Mouse (Mus musculus) ES-CJ7 (cell line): Measurements from ENCODE around the gene Gnb2.

Source experiments
- DNase-seq: peaks from one replicate; pipeline ENCODE4 v3.0.0; 2011; ENCODE audit warnings: low read depth, low spot score

The Gnb2 gene

GRCm38 (mm10) chr5:137519691-137520550 is 13.4 kb downstream of the Gnb2 start:
- DNase-seq: no peak

DNA sequence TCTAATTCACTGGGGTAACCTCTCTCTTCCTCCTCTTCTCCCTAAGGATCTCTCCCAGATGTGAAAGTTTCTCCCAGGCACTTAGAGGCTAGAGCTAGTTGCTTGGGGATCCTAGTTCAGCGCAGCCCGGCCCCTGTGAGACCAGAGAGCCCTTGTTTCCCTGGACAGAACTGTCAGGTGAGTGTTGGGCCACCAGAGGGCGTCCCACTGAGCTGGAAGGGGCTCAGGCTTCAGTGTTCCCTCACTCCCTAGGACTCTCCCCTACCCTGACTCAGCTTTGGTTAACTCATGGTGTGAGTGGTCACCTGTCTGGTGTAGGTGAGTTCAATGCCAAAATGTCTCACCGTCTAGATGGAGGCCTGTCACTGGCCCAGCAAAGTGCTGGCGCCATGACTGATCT is 14.9 kb downstream of the Gnb2 start, which contains the start of gene Gigyf1:
Gene Gigyf1, plus strand, starts transcription at position 113 of the 400 bp plus-strand sequence.
- peak; percentile 65 for DNase-seq

- no peak for DNase-seq
Measured at GRCm38 (mm10) chr5:137514811-137515210, 18.5 kb downstream of the Gnb2 start.

- no peak for DNase-seq
Measured at GRCm38 (mm10) chr5:137513951-137514721, 19.2 kb downstream of the Gnb2 start.

DNA sequence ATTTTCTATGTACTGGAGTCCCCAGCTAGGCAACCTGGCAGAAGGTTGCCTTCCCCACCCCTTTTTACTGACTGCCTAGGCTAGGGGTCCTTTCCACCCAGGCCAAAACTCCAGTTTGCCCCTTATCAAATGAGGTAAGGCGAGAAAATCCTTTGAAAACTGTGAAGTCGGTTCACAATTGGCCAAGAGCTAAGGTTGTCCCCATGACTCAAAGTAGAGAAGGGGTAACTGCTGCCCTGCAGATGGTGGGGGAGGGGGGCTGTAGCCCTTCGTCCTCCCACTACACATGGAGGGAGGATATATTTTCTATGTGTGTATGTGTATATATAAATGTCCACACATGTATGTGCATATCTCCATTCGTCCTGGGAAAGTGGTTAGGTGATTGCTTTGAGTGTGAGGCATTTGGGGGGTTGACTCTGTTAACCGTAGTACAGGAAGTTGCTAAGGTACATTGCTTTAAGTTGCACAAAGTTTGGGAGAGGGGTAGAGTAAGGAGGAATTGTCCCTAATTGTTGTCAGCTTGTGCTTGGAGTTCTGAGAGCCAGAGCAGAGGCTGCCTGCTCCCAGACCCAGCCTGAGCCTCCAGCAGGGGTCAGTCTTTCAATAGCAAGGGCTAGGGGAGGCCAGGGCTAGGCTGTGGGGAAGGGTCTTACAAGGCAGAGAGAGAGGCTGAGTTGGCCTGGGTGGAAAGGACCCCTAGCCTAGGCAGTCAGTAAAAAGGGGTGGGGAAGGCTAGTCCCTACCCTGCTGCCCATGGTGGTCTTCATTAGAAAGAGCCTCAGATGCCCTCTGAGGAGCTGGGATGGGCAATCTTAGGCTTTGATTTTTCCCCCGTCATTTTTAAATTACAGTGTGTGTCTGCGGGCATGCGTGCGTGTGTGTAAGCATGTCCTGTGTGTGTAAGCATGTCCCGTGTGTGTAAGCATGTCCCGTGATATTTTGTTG is 20.2 kb downstream of the Gnb2 start:
- peak; percentile 48 for DNase-seq

- no peak for DNase-seq
Measured at GRCm38 (mm10) chr5:137511706-137512105, 21.6 kb downstream of the Gnb2 start.

DNA sequence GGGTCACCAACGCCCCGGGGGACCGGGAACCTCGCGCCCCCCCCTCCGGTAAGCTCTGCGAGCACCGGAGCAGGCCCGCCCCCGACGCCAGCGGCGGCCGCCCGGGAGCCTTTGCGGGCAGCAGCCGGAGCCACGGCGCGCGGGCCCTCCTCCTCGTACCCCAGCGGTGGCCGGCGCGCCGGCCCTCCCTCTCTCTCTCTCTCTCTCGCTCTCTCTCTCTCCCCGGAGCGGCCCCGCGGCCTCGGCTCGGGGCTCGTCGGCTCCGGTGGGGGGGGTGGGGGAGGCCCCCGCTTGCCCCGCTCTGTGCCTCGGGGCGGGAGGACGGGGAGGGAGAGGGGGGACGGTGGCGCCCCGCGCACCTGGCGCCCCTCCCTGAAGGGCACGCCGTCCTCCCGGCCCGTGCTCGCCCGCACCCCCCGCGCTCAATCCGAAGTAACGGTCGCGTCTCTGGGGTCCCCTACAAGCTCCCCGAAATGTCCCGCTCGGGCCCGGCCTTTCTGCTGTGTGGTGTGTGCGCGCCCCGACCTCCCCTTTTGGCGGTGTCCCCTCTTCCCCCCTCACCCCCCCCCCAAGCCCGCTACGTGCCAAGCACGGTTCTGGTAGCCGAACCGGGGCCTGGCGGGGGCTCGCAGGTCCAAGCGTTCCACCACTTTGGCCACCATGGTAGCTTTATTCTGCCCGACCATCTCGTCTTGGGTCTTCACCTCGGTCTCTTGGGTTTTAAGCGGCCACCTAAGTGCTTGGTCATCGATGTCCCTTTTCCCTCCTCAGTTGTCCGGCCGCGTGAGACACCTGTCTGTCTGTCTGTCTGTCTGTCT is 22.5 kb downstream of the Gnb2 start:
- no peak for DNase-seq

DNA sequence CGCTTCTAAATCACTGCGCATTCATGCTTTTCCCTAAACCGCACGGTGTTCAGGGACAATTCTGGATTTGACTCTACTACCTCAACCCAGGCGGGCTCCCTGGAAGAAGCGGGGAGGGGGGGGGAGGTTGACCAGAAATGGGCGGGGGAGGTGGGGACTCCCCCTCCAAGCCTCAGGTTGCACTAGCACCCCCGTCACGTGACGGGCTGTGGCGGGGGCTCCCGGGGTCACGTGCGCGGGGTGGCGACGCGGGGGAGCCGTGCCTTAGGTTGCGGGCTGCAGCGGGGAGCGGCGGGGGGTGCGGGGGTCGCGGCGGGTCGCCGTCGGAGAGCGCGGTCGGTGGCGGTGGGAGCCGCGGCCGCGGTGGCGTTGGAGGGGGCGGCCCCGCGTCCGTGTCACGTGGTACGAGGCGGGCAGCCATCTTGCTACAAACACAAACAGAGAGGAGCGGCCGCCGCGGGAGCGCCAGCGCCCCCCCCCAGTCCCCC is 23.3 kb downstream of the Gnb2 start:
- DNase-seq: peak; percentile 55

GRCm38 (mm10) chr5:137504041-137504440 is 29.3 kb downstream of the Gnb2 start:
- peak; percentile 41 for DNase-seq

DNA sequence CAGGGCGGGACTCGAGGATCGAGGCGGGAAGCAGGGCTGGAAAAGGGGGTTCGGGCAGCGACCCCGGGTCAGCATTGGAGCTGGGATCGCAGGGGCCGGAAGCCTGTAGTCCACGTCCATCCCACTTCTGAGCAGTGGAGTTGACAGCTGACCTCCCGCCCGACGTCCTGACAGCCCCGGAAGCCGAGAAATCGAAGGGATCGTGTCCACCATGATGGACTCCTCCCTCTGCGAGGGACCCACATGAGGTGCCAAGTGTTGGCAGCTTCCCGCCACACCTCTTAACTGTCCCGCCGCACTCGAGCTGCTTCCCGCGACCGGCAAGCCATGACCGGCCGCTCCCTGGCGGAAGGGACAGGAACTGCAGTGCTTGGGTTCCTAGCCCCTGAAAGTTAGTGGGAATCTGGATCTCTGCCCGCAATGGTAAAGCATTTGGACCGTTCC is 30.6 kb downstream of the Gnb2 start:
- peak; percentile 92 for DNase-seq

DNA sequence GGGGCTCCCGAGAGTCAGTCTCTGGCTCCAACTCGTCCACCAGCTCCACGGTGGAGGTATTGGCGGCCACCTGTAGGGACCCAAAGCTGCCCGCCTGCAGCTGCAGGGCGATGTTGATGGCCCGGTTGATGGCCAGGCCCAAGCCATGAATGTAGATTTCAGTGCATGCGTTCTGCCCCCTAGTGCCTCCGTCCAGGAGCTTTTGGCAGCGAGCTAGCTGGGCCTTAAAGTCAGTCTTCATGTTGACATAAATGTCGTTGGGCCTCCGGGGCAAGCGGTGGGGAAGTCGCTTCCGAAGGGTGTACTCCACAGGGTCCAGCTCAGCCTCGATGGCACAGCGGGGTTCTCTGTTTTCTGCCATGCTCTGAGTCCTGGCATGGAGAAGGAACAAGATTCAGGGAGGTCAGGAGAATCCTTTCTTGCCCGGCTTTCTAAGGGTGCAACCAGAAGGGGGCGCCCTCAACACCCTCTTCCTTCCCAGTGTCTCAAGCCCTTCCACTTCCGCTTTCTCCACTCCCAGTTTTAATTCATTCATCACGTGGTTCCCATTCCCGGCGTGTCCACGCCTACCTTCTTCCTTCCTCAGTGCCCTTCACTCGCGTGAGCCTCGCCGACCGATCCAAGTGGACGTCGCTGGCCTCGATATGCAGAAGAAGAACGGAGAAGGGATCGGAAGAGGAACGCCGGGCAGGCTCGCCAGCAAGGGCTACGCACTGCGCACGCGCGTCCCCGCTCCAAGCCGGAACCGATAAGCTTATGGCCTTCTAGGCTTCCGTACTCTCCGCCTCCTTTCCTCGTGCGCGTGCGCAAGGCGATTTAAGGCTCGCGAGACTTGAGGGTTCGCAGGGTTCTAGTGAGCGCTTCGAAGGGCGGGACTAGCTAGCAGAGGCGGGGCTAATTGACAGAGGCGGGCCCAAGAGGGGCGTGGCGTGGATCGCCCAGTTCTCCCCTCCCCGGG is 31.3 kb downstream of the Gnb2 start, which contains the start of gene Pop7:
Gene Pop7, minus strand, starts transcription at position 810 of the 958 bp plus-strand sequence.
- peak; percentile 100 for DNase-seq

DNA sequence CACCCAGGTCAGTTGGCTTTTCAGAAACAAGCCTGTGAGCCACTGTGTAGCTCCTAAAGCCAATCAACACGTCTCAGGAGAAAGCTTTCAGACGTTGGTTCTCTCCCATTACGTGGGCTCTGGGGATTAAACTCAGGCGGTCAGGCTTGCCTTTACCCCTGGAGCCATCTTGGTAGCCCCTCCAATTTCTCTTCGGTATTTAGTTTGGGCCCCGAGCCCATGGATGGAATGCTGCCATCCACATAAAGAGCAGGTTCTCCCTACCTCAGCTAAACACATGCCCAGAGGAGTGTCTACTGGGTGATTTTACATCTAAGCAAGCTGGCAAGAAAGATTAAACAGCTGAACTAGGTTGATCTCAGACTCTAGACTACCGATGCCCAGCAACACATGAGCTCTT is 33.1 kb downstream of the Gnb2 start:
- no peak for DNase-seq

DNA sequence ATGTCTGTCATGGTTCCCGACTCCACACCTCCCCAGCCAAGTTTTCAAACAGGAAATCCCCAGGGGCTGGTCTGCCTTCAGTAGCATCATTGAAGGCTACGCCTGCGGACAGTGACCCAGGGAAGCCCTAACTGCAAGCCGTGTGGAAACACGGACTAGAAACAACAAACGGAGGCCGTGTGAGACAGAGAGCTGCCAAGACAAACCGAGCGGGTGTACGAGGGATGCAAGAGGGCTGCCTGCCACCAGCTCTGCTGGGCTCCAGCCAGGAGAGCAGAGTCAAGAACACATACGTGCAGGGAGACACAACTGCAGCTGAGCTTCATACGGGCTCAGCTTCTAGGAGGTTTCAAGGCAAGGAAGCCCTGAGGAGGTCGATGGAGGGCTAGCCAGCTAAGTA is 39.5 kb downstream of the Gnb2 start:
- no peak for DNase-seq

GRCm38 (mm10) chr5:137491559-137491958 is 41.8 kb downstream of the Gnb2 start:
- no peak for DNase-seq

DNA sequence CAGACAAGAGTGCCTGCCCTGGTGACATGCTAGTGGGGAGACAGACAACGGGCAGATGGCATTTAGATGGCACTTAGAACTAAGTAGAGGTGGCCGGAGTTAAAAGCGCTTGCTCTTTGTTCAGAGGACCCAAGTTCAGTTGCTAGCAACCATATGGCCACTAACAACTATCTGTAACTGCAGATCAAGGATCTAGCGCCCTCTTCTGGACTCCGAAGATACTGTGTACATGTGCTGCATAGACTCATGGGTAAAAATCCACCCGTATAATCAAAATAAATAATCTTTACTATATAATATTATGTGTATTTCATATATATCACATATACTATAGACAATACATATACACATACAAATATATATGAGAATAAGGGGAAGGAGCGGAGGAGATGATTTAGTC is 45.7 kb downstream of the Gnb2 start:
- peak; percentile 83 for DNase-seq

GRCm38 (mm10) chr5:137485851-137486155 is 47.5 kb downstream of the Gnb2 start:
- no peak for DNase-seq

DNA sequence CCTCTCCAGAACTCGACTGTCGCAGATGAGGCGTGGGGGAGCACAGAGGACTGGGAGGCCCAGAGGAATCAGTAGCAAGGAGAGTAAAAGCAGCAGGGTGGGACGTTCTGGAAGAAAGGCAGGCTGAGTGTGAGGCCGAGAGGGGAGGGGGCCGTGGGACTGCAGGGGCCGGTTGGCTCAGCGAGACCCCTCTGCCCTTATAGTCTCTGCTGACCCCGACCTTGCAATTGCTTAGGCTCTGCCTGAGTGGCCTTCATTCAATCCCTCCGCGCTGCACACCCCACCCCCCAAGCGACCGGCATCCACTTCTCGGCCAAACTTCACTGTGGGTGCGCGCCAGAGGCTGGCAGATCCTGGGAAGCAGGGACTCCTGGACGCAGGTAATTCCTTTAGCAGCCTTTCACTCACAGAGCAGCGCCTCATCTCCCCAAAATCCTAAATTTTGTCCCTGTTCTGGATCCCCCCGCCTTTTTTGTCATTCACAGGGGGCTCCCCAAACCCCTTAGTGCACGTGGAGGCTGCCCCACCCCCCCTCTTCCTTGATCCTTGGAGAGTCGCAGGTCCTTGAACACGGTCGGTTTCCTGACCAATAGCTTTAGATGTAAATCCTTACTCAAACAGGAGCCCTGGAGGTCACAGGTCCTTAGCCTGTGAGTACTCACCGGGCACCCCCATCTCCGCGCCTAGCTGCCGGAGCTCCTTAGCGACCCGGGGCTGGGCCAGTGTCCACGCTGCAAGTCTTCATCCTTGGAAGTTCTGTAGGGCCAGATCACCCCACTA is 48.0 kb downstream of the Gnb2 start:
- no peak for DNase-seq

GRCm38 (mm10) chr5:137481897-137482296 is 51.4 kb downstream of the Gnb2 start:
- no peak for DNase-seq

DNA sequence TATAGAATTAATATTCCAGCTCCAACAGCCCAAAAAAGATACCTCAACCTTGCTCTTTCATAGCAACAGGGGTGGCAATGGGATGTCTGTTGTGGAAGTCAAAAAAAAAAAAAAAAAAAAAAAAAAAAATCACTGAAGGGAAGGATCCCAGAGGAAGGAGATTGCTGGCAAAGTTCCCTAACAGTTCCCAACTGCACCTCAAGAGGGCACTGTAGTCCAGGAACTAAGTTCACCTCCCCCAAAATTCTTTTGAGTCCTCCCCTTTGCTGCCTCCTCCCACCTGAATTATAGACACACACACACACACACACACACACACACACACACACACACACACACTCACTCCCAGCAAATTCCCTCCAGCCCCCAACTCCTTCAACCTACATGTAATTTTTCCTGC is 52.2 kb downstream of the Gnb2 start:
- DNase-seq: peak; percentile 86
